ENCODE assay signal across 9 mouse cellular contexts in the genomic region with DNA sequence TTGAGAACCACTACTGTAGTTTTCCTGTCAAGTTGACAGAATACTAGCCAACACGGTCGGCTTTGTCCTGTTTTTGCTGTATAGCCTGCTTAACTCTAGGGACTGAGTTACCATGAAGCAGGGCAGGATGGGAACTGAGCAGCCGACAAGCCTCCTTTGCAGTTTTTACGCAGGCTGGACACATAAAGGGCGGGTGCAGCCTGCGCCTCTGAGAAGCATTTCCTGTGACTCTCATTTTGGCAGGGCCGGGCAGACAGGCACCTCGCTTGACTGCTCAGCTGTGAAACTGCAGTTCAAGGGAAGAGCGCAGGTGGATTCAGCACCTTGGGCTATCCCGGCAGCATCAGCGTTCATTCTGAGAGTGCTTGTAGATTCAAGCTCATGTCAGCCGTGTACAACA. TPM values are rescaled to one million over a fixed set of nuclear protein-coding genes. Genes with fewer than 3 reads are reported as not detected.
DNase-seq lines count a peak whose midpoint lies in the region; ATAC-seq and TF ChIP-seq lines count a peak whose summit lies in the region.
"Had no signal": no experiment of that assay in that cellular context is flagged by ENCODE, and none has a peak within 500 bp of the region (broad histone marks: within the 10 kb centered on the region; RNA-seq: fewer than 3 reads in every experiment).

No protein-coding gene starts in this region.

- intact Hi-C loops in gastrocnemius, adult 2 months (cut with DNase I): no loop called here

- 47% methylated on average over 12 of the region's 12 CpGs for WGBS in hindbrain, postnatal 0 days
- WGBS in forebrain, embryonic 11.5 days: 70% methylated on average over 12 of the region's 12 CpGs

- H3K4me1 ChIP-seq in hindbrain, postnatal 0 days (ENCODE audit: insufficient read depth, low read length): no peaks in the 10 kb centered on the region
- no peaks in the 10 kb centered on the region for H3K4me1 ChIP-seq in forebrain, embryonic 11.5 days (replicated peaks; ENCODE audit: control insufficient read depth, insufficient read depth, low read length)

- TF ChIP-seq CTCF in gastrocnemius, adult 2 months (IDR thresholded peaks at IDR 0.05): no peak
- no peak for TF ChIP-seq CTCF in hindbrain, postnatal 0 days (IDR thresholded peaks at IDR 0.05; ENCODE audit: low read depth)

- H3K4me3 ChIP-seq in gastrocnemius, adult 2 months: peak overlapping the region; percentile 21; the same call in 1 of the 2 replicates
- H3K4me3 ChIP-seq in hindbrain, postnatal 0 days (ENCODE audit: low read length): no peak overlapping the region
- no peak overlapping the region for H3K4me3 ChIP-seq in forebrain, embryonic 11.5 days (ENCODE audit: low read depth, low read length)

- no peaks in the 10 kb centered on the region for H3K36me3 ChIP-seq in hindbrain, postnatal 0 days (ENCODE audit: insufficient read depth, low read length)
- H3K36me3 ChIP-seq in forebrain, embryonic 11.5 days (ENCODE audit: control insufficient read depth, insufficient read depth, low read length): no peaks in the 10 kb centered on the region

- DNase-seq in gastrocnemius, adult 2 months: peak; percentile 39
- no peak for DNase-seq in gastrocnemius, adult 8-10 months (ENCODE audit: low spot score in 2 of 2)
- peak; percentile 74 for DNase-seq in ZHBTc4 (ENCODE audit: low read depth, low spot score)
- DNase-seq in hindbrain, postnatal 0 days (ENCODE audit: low spot score): peak; percentile 49
- DNase-seq in naive thymus-derived CD4-positive, alpha-beta T cell, adult 2 months (ENCODE audit: low read depth): peak; percentile 56
- DNase-seq in forebrain, embryonic 11.5 days (ENCODE audit: low spot score): no peak
- DNase-seq in right cerebral cortex, postnatal 10 days (ENCODE audit: low spot score in 2 of 2): no peak
- DNase-seq in layer of hippocampus, postnatal 36 days: no peak

- H3K4me2 ChIP-seq in hindbrain, postnatal 0 days (ENCODE audit: low read depth, low read length): 0 out of 2 replicates have a peak overlapping the region, but pooled peaks have one; percentile 21
- no peak overlapping the region for H3K4me2 ChIP-seq in forebrain, embryonic 11.5 days (ENCODE audit: low read depth, low read length, severe bottlenecking)

- H3K27ac ChIP-seq in gastrocnemius, adult 2 months: peak overlapping the region; percentile 81
- H3K27ac ChIP-seq in hindbrain, postnatal 0 days: no peak overlapping the region
- no peak overlapping the region for H3K27ac ChIP-seq in forebrain, embryonic 11.5 days (ENCODE audit: low read depth, low read length)
- H3K27ac ChIP-seq: macrophage had no signal

- no peaks in the 10 kb centered on the region for H3K9me3 ChIP-seq in hindbrain, postnatal 0 days (ENCODE audit: low read length)
- no peaks in the 10 kb centered on the region for H3K9me3 ChIP-seq in forebrain, embryonic 11.5 days (ENCODE audit: control insufficient read depth, low read length)

- peak; percentile 72 for ATAC-seq in hindbrain, postnatal 0 days
- no peak for ATAC-seq in forebrain, embryonic 11.5 days (replicated peaks; ENCODE audit: low FRiP score)

- H3K27me3 ChIP-seq in hindbrain, postnatal 0 days (ENCODE audit: insufficient read depth, low read length): no peaks in the 10 kb centered on the region
- H3K27me3 ChIP-seq in forebrain, embryonic 11.5 days (ENCODE audit: control insufficient read depth, insufficient read depth, low read length): no peaks in the 10 kb centered on the region

- H3K9ac ChIP-seq in hindbrain, postnatal 0 days (replicated peaks; ENCODE audit: low read length): no peak overlapping the region
- no peak overlapping the region for H3K9ac ChIP-seq in forebrain, embryonic 11.5 days (ENCODE audit: low read length)

RNA-seq across cellular contexts. Expression of a gene that starts 35.9 kb away (rescaled TPM):
- 10 to 100 TPM; 28.3 to 42.6 TPM for total RNA-seq in gastrocnemius, adult 2 months (2021)
- 10 to 100 TPM; 16.7 to 33.5 (median 23.6) TPM for total RNA-seq in gastrocnemius, adult 8-10 months (2022)
- 19.3 and 37.7 TPM in 2 replicates for total RNA-seq in hindbrain, postnatal 0 days (2014; rRNA removed)
- polyA plus RNA-seq in hindbrain, postnatal 0 days (2015; fragmentation: Nextera tagmentation; extraction: Ambion mirVana): 11.5 and 13.4 TPM in 2 replicates
- polyA plus RNA-seq in forebrain, embryonic 11.5 days (2014; fragmentation: Nextera tagmentation; extraction: Ambion mirVana): 15.5 and 16.9 TPM in 2 replicates
- 10 to 100 TPM; 45.8 to 52.7 TPM for total RNA-seq in layer of hippocampus, postnatal 36 days (2021)

Comparison
In these comparisons a context has a peak if more than half of its experiments do, and no peak if none do; other contexts are left out.
1. DNase-seq: peak in gastrocnemius, adult 2 months (single experiment), ZHBTc4 (single experiment), hindbrain, postnatal 0 days (single experiment) and naive thymus-derived CD4-positive, alpha-beta T cell, adult 2 months (single experiment); none in gastrocnemius, adult 8-10 months (0 of 2), forebrain, embryonic 11.5 days (single experiment), right cerebral cortex, postnatal 10 days (0 of 2) and layer of hippocampus, postnatal 36 days (0 of 2).